Mouse (Mus musculus): ENCODE measurements around the gene Plekhm1. TPM values are rescaled to one million over a fixed set of nuclear protein-coding genes. Genes with fewer than 3 reads are reported as not detected.

Gene Plekhm1
- polyA plus RNA-seq, 1 experiment from 2014 or later, result 2.3 TPM

DNA sequence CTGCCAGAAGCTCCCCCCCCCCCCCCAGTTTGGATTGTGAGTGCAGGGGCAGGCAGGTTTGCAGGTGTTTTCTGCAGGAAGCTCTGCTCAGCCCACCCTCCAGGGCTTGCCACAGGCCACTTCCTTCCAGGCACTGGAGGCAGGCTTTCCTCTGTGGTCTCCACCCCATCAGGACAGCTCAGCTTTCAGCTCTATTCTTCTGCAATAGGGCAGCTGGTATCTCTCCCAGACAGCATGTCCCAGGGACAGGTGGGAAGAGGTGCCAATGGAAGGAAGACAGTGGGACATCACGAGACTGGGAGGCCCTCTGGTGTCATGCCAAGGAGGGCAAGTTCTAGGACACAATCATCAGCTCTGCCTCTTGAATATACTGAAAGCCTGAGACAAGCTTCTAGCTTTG, 37.2 kb downstream of the Plekhm1 start:
- Histone ChIP-seq H3K4me3 (ENCODE audit: low read depth, low read length) (no peak overlapping the region), H3K4me1 (ENCODE audit: insufficient read depth) (peaks cover 6% of the 10 kb centered on the region), H3K36me3 (replicated peaks; ENCODE audit: insufficient read depth, low read length) (peaks cover 69% of the 10 kb centered on the region), H3K27ac (ENCODE audit: low read depth) (no peak overlapping the region), H3K9me3 (ENCODE audit: low read length) (no peaks in the 10 kb centered on the region), H3K27me3 (ENCODE audit: insufficient read depth, low read length) (no peaks in the 10 kb centered on the region), H3K4me2 (ENCODE audit: low read depth, low read length) (no peak overlapping the region), H3K9ac (replicated peaks) (no peak overlapping the region)
- no peak for TF ChIP-seq CTCF (IDR thresholded peaks at IDR 0.05; ENCODE audit: low read depth)
- TF ChIP-seq EP300 (IDR thresholded peaks at IDR 0.05; ENCODE audit: low read depth), result no peak
- DNase-seq (no peak), ATAC-seq (no peak)
- 39% methylated on average over 1 of the region's 1 CpGs for WGBS (ENCODE audit: insufficient replicate concordance)

DNA sequence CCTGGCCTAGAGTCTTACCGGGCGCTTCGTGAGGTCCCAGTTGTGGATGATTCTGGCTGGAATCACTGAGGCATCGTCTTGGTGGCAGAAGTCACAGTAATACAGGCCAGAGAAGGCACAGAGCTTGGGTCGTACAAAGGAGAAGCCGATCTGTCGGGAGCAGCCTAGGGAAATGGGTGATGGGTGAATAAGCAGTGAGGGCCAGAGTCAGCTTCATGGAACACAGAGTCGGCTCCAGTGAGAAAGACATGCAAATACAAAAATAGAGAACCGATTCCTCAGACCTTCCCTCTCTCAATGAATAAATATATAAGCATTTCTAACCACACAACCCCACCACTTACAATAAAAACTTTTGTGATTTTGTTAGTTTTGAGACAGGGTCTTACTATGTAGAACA, 38.6 kb downstream of the Plekhm1 start:
- peaks cover 61% of the 10 kb centered on the region for H3K36me3 ChIP-seq (replicated peaks; ENCODE audit: insufficient read depth, low read length)
- no peak for DNase-seq
- no peaks in the 10 kb centered on the region for H3K9me3 ChIP-seq (ENCODE audit: low read length)
- H3K4me3 ChIP-seq (ENCODE audit: low read depth, low read length), result no peak overlapping the region
- TF ChIP-seq EP300 (IDR thresholded peaks at IDR 0.05; ENCODE audit: low read depth) (no peak), CTCF (IDR thresholded peaks at IDR 0.05; ENCODE audit: low read depth) (no peak)
- H3K4me2 ChIP-seq (ENCODE audit: low read depth, low read length), result no peak overlapping the region
- no peak for ATAC-seq
- no peak overlapping the region for H3K27ac ChIP-seq (ENCODE audit: low read depth)
- no peak overlapping the region for H3K9ac ChIP-seq (replicated peaks)
- WGBS (ENCODE audit: insufficient replicate concordance), result 77% methylated on average over 9 of the region's 9 CpGs
- H3K4me1 ChIP-seq (ENCODE audit: insufficient read depth), result peaks cover 6% of the 10 kb centered on the region
- no peaks in the 10 kb centered on the region for H3K27me3 ChIP-seq (ENCODE audit: insufficient read depth, low read length)

DNA sequence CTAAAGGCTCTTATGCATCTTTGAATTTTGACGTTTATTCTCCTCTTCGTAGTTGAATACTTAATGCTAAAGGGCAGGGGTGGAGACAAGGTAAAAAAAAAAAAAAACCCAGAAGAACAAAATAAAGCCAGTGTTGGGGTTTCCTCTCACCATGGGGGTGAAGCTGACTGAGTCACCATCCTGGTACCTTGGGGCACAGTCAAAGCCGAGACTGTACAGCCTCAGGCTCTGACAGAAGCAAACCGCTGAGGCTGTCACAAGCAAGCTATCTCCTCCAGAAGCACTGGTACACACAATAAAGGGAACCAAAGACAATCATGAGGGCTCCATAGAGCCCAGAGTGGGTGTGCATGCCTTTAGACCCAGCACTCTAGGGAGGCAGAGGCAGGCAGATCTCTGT, 39.9 kb downstream of the Plekhm1 start:
- WGBS (ENCODE audit: insufficient replicate concordance), result 82% methylated on average over 4 of the region's 4 CpGs
- Histone ChIP-seq H3K4me2 (ENCODE audit: low read depth, low read length) (no peak overlapping the region), H3K27ac (ENCODE audit: low read depth) (no peak overlapping the region), H3K9me3 (ENCODE audit: low read length) (no peaks in the 10 kb centered on the region), H3K36me3 (replicated peaks; ENCODE audit: insufficient read depth, low read length) (peaks cover 53% of the 10 kb centered on the region), H3K9ac (replicated peaks) (no peak overlapping the region), H3K4me1 (ENCODE audit: insufficient read depth) (peaks cover 6% of the 10 kb centered on the region), H3K27me3 (ENCODE audit: insufficient read depth, low read length) (no peaks in the 10 kb centered on the region), H3K4me3 (ENCODE audit: low read depth, low read length) (no peak overlapping the region)
- DNase-seq (no peak), ATAC-seq (no peak)
- TF ChIP-seq EP300 (IDR thresholded peaks at IDR 0.05; ENCODE audit: low read depth) (no peak), CTCF (IDR thresholded peaks at IDR 0.05; ENCODE audit: low read depth) (no peak)

DNA sequence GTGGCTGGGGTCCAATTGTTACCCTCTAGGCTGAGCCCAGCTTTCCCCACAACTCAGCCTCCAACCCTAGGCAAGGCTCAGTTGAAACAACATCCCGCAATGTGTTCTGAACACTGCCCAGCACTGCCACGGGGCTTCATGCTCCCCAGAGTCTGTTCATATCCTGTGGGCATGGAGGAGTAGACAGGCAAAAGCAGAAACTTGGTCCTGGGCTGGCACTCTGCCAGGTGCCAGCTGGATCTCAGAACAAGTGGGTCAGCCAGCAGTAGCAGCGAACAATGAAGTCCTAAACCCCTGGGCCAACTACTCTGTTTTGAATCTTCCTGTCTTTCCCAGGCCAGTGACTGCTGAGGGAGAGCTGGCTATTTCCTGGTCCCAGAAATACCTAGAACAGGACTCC, 40.4 kb downstream of the Plekhm1 start:
- Histone ChIP-seq H3K9ac (replicated peaks) (no peak overlapping the region), H3K27me3 (ENCODE audit: insufficient read depth, low read length) (no peaks in the 10 kb centered on the region), H3K4me2 (ENCODE audit: low read depth, low read length) (no peak overlapping the region), H3K4me1 (ENCODE audit: insufficient read depth) (peaks cover 6% of the 10 kb centered on the region), H3K4me3 (ENCODE audit: low read depth, low read length) (no peak overlapping the region), H3K36me3 (replicated peaks; ENCODE audit: insufficient read depth, low read length) (peaks cover 54% of the 10 kb centered on the region), H3K9me3 (ENCODE audit: low read length) (no peaks in the 10 kb centered on the region), H3K27ac (ENCODE audit: low read depth) (no peak overlapping the region)
- WGBS (ENCODE audit: insufficient replicate concordance), result 67% methylated on average over 3 of the region's 3 CpGs
- TF ChIP-seq EP300 (IDR thresholded peaks at IDR 0.05; ENCODE audit: low read depth) (no peak), CTCF (IDR thresholded peaks at IDR 0.05; ENCODE audit: low read depth) (no peak)
- no peak for ATAC-seq
- no peak for DNase-seq

DNA sequence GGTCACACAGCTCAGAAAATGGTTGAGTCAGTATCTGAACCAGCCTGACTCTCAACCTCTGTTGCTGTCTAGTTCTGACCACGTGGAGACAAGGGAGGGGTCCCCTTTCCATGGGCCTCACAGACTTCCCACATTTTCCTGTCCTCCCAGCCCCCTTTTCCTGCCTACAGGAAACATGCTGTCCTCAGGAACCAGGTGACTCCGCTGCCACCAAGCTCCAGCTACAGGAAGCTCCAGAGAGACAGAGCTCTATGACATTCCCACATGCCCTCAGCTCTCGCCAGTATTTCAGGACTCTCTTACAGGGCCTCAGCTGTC, 41.3 kb downstream of the Plekhm1 start:
- no peak overlapping the region for H3K4me3 ChIP-seq (ENCODE audit: low read depth, low read length)
- no peaks in the 10 kb centered on the region for H3K9me3 ChIP-seq (ENCODE audit: low read length)
- WGBS (ENCODE audit: insufficient replicate concordance), result 53% methylated on average over 3 of the region's 3 CpGs
- H3K4me2 ChIP-seq (ENCODE audit: low read depth, low read length), result no peak overlapping the region
- peak; percentile 21; the same call in 1 of the 2 replicates for ATAC-seq
- H3K9ac ChIP-seq (replicated peaks), result no peak overlapping the region
- H3K27me3 ChIP-seq (ENCODE audit: insufficient read depth, low read length), result no peaks in the 10 kb centered on the region
- H3K4me1 ChIP-seq (ENCODE audit: insufficient read depth), result peaks cover 6% of the 10 kb centered on the region
- H3K36me3 ChIP-seq (replicated peaks; ENCODE audit: insufficient read depth, low read length), result peaks cover 46% of the 10 kb centered on the region
- TF ChIP-seq CTCF (IDR thresholded peaks at IDR 0.05; ENCODE audit: low read depth) (no peak), EP300 (IDR thresholded peaks at IDR 0.05; ENCODE audit: low read depth) (no peak; the same call in 1 of the 2 replicates)
- no peak overlapping the region for H3K27ac ChIP-seq (ENCODE audit: low read depth)
- no peak for DNase-seq

DNA sequence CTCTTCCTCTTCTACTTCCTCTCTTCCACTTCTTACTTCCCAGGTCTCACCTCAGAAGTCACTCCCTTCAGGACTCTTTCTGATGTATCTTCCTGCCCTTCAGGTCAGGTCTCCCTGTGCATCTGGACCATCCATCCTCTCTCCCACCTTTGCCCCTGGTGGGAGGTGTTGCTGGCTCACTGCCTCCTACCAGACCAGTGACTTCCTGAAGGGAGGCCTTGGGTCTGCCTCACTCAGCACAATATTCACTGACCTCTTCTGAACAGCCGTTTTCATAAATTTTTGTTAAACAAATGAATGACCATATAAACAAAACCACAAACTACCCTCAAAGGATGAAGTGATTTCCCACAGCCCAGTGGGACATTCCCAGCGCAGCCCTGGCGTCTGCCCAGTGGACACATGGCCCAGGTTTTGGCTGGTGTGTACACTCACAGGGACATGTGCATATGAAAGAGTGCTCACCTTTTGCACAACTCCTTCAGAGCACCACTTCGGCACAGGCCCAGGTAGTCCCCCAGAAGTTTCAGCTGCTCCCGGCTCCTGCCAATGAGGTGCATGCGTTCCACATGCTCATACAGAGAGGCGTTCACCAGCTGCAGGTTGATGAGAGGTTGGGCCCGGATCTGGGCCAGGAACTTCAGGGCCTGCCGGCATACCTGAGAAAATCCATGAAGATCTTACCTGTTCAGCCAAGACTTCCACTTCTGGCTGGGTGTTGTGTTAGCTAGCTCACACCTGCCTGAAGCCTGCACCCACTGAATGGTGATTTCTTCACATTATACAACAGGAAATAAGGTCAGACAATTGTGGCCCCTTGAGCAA, 41.9 kb downstream of the Plekhm1 start:
- H3K27ac ChIP-seq (ENCODE audit: low read depth), result no peak overlapping the region
- peaks cover 44% of the 10 kb centered on the region for H3K36me3 ChIP-seq (replicated peaks; ENCODE audit: insufficient read depth, low read length)
- no peak overlapping the region for H3K4me3 ChIP-seq (ENCODE audit: low read depth, low read length)
- TF ChIP-seq EP300 (IDR thresholded peaks at IDR 0.05; ENCODE audit: low read depth), result no peak
- TF ChIP-seq CTCF (IDR thresholded peaks at IDR 0.05; ENCODE audit: low read depth), result no peak
- no peak overlapping the region for H3K9ac ChIP-seq (replicated peaks)
- DNase-seq, result no peak
- H3K4me1 ChIP-seq (ENCODE audit: insufficient read depth), result peaks cover 6% of the 10 kb centered on the region
- H3K9me3 ChIP-seq (ENCODE audit: low read length), result no peaks in the 10 kb centered on the region
- 83% methylated on average over 9 of the region's 9 CpGs for WGBS (ENCODE audit: insufficient replicate concordance)
- H3K4me2 ChIP-seq (ENCODE audit: low read depth, low read length), result no peak overlapping the region
- no peak for ATAC-seq
- H3K27me3 ChIP-seq (ENCODE audit: insufficient read depth, low read length), result no peaks in the 10 kb centered on the region

Data from liver, postnatal 0 days (tissue).